Mouse (Mus musculus): ENCODE measurements around the gene Ltbp4. TPM values are rescaled to one million over a fixed set of nuclear protein-coding genes. Genes with fewer than 3 reads are reported as not detected.

The Ltbp4 gene
- total and polyA plus RNA-seq, 3 experiments, result 2.9 to 14.2 TPM; not detected in 1

DNA sequence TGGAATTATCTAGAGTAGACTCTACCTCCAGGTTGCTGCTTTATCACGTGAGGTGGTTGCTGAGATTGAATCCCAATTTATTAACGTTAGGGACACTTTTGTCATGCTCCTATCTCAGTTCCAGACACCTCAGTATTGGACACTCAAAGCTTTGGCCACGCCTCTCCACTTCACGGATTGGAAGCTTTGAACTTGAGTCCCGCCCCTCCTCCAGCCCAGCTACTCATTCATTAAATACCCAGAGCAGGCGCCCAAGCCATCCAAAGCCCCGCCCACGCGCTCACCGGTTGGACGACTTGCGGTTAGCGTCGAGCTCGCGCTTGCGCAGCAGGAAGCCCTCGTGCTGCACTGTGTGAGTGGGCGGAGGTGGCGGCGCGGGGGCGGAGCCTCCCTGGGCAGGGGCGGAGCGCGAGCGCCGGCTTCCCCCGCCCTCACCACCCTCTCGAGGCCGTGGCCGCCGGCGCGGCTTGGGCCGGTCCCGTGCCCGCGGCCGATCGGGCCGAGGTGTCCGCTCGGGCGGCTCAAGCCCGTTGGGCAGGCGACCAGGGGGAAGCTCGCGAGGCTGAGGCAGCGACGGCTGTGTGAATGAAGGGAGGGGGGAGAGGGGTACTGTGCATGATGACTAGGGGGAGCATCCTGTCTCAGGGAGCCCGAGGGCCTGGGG is 23.9 kb upstream of the Ltbp4 start (continued):
- TF ChIP-seq MXI1 (IDR thresholded peaks at IDR 0.05; ENCODE audit: low read depth, low read length) (no peak; the same call in 1 of the 2 replicates), GATA1 (IDR thresholded peaks at IDR 0.05; ENCODE audit: low read depth, low read length) (peak; percentile 71), BHLHE40 (IDR thresholded peaks at IDR 0.05; ENCODE audit: borderline replicate concordance, low read depth, low read length) (peak; percentile 95), MYB (IDR thresholded peaks at IDR 0.05; ENCODE audit: low read depth, low read length) (no peak), HCFC1 (IDR thresholded peaks at IDR 0.05; ENCODE audit: low read depth, low read length) (peak; percentile 50; the same call in 1 of the 2 replicates)

GRCm38 (mm10) chr7:27360749-27361148 is 23.3 kb upstream of the Ltbp4 start:
- DNase-seq (ENCODE audit: low read depth, low spot score), result no peak
- Histone ChIP-seq H3K36me3 (ENCODE audit: control insufficient read depth in 1 of 2, insufficient read depth in 2 of 2, low read length in 2 of 2) (peaks cover 0 to 11% of the 10 kb centered on the region in 2 experiments; a peak in 2 of 4 replicates), H3K4me1 (ENCODE audit: control insufficient read depth in 1 of 2, insufficient read depth in 2 of 2, low read length in 2 of 2) (peaks cover 0 to 13% of the 10 kb centered on the region in 2 experiments), H3K9ac (ENCODE audit: control insufficient read depth, low read depth, low read length, poor library complexity, severe bottlenecking) (no peak overlapping the region), H3K9me3 (replicated peaks; ENCODE audit: insufficient read depth, low read length) (no peaks in the 10 kb centered on the region), H3K79me2 (ENCODE audit: control insufficient read depth, insufficient read depth, low read length, poor library complexity) (no peaks in the 10 kb centered on the region; the same call in 1 of the 2 replicates), H3K27ac (ENCODE audit: control insufficient read depth, low read depth, low read length) (no peak overlapping the region), H3K27me3 (ENCODE audit: control insufficient read depth in 1 of 2, insufficient read depth in 2 of 2, low read length in 2 of 2) (no peaks in the 10 kb centered on the region), H3K4me3 (ENCODE audit: control insufficient read depth in 1 of 2, insufficient read depth in 1 of 2, low read depth in 2 of 2, low read length in 2 of 2) (no peak overlapping the region)
- TF ChIP-seq MYC (IDR thresholded peaks at IDR 0.05; ENCODE audit: low read depth, low read length) (no peak), RCOR1 (IDR thresholded peaks at IDR 0.05; ENCODE audit: low read depth, low read length) (no peak)

DNA sequence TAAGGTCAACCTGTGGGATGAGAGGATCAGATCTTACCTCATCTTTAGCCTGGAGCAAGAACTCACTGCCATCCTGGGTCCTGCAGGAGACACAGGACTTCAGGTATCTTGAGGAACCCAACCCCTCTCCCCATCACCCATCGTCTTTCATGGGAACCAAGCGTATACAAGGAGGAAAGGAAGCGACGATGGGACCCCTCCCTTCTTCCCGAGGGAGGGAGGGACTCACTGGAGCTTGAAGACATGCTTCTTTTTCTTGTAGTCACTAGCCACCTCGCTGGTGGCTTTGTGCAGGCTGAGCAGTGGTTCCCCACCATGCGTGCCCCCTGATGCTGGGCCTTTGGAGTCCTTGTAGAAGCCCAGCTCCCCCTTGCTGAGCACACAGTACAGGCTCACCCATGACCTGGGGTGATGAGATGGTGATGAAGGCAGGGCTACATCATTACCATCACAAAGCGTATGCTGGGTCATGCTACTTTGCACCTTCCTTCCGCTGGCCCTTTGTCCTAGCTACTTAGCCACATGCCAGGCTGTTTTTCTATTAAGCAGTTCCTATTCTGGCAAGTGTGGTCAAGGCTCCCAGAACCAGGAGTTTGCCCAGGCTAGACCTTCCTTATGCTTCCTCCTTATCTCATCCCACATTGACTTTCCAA is 22.3 kb upstream of the Ltbp4 start:
- Histone ChIP-seq H3K4me1 (ENCODE audit: control insufficient read depth in 1 of 2, insufficient read depth in 2 of 2, low read length in 2 of 2) (peaks cover 2 to 13% of the 10 kb centered on the region in 2 experiments), H3K9ac (ENCODE audit: control insufficient read depth, low read depth, low read length, poor library complexity, severe bottlenecking) (no peak overlapping the region), H3K4me3 (ENCODE audit: control insufficient read depth in 1 of 2, insufficient read depth in 1 of 2, low read depth in 2 of 2, low read length in 2 of 2) (no peak overlapping the region), H3K9me3 (replicated peaks; ENCODE audit: insufficient read depth, low read length) (no peaks in the 10 kb centered on the region), H3K79me2 (ENCODE audit: control insufficient read depth, insufficient read depth, low read length, poor library complexity) (peaks cover 3% of the 10 kb centered on the region; the same call in 1 of the 2 replicates), H3K27ac (ENCODE audit: control insufficient read depth, low read depth, low read length) (no peak overlapping the region), H3K27me3 (ENCODE audit: control insufficient read depth in 1 of 2, insufficient read depth in 2 of 2, low read length in 2 of 2) (no peaks in the 10 kb centered on the region), H3K36me3 (ENCODE audit: control insufficient read depth in 1 of 2, insufficient read depth in 2 of 2, low read length in 2 of 2) (peaks cover 0 to 11% of the 10 kb centered on the region in 2 experiments; a peak in 2 of 4 replicates)
- no peak for DNase-seq (ENCODE audit: low read depth, low spot score)
- TF ChIP-seq E2F4 (IDR thresholded peaks at IDR 0.05; ENCODE audit: borderline replicate concordance, low read depth, low read length) (no peak), NELFE (IDR thresholded peaks at IDR 0.05; ENCODE audit: low read depth, low read length) (no peak), ZKSCAN1 (IDR thresholded peaks at IDR 0.05; ENCODE audit: low read depth, low read length) (no peak), SMC3 (IDR thresholded peaks at IDR 0.05; ENCODE audit: low read depth, low read length) (no peak), CHD1 (IDR thresholded peaks at IDR 0.05; ENCODE audit: low read depth, low read length) (no peak), TBP (IDR thresholded peaks at IDR 0.05; ENCODE audit: low read depth, low read length) (no peak), POLR2AphosphoS2 (IDR thresholded peaks at IDR 0.05; ENCODE audit: low read length) (no peak), MAZ (IDR thresholded peaks at IDR 0.05; ENCODE audit: low read depth, low read length) (no peak), ZC3H11A (IDR thresholded peaks at IDR 0.05; ENCODE audit: low read depth, low read length) (no peak), HCFC1 (IDR thresholded peaks at IDR 0.05; ENCODE audit: low read depth, low read length) (no peak), TAL1 (IDR thresholded peaks at IDR 0.05; ENCODE audit: low read length) (no peak), EP300 (IDR thresholded peaks at IDR 0.05; ENCODE audit: low read depth in 1 of 2, low read length in 2 of 2) (no peak), TCF12 (IDR thresholded peaks at IDR 0.05; ENCODE audit: low read depth, low read length) (no peak), GABPA (IDR thresholded peaks at IDR 0.05; ENCODE audit: low read depth, low read length) (no peak), NRF1 (IDR thresholded peaks at IDR 0.05; ENCODE audit: insufficient read depth, low read depth, low read length, poor library complexity, severe bottlenecking) (no peak), SIN3A (IDR thresholded peaks at IDR 0.05; ENCODE audit: low read length) (no peak)
